Mouse (Mus musculus): ENCODE measurements around the gene Atp8b4. TPM values are rescaled to one million over a fixed set of nuclear protein-coding genes. Genes with fewer than 3 reads are reported as not detected.

Atp8b4 gene
- polyA plus RNA-seq, 1 experiment from 2014 or later = 0.25 TPM

DNA sequence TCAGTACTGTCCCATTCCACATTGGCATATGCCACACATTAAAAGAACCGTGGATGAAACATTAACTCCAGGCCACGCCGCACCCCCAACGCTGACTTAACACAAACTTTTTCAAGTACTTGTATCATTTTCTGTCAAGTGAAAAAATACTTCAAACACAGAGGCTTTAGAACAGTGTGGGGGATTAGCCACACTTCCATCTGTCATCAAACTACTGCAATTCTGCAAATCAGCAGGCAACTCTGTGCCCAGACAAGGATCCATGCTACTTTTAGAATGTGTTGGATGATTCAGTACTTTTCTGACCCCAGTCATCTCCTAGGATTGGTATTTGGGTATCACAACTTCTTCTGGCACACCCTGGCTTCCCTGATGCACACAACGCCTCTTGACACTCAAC, 212.5 kb downstream of the Atp8b4 start:
- no peaks in the 10 kb centered on the region for H3K36me3 ChIP-seq (replicated peaks)
- no peaks in the 10 kb centered on the region for H3K4me1 ChIP-seq
- H3K9me3 ChIP-seq = no peaks in the 10 kb centered on the region
- H3K4me3 ChIP-seq = no peak overlapping the region
- no peak overlapping the region for H3K9ac ChIP-seq
- no peaks in the 10 kb centered on the region for H3K27me3 ChIP-seq (replicated peaks)
- no peak overlapping the region for H3K4me2 ChIP-seq
- ATAC-seq (replicated peaks) = no peak
- no peak overlapping the region for H3K27ac ChIP-seq
- WGBS = 94% methylated on average over 5 of the region's 5 CpGs

DNA sequence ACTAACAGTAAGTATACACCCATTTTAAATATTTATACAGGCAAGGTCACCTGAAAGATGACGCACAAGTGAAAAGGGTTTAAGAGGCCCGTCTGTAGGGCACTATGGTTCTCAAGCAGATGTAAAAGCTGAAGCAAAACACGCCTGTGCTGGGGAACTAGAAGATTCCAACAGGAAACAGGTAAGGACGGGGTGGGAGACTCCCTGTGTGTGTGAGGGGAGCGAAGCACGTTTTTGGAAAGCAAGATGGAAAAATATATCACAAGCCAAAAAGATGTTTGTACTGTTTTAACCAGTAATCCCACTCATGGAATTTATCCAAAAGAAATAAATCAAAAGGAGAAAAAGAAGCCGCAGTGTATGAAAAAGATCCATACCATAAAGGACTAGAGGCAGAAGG, 214.1 kb downstream of the Atp8b4 start:
- Histone ChIP-seq H3K9ac (no peak overlapping the region), H3K27me3 (replicated peaks) (no peaks in the 10 kb centered on the region), H3K9me3 (no peaks in the 10 kb centered on the region), H3K36me3 (replicated peaks) (no peaks in the 10 kb centered on the region), H3K4me1 (no peaks in the 10 kb centered on the region), H3K27ac (no peak overlapping the region), H3K4me2 (no peak overlapping the region), H3K4me3 (no peak overlapping the region)
- 84% methylated on average over 7 of the region's 7 CpGs for WGBS
- no peak for ATAC-seq (replicated peaks)

DNA sequence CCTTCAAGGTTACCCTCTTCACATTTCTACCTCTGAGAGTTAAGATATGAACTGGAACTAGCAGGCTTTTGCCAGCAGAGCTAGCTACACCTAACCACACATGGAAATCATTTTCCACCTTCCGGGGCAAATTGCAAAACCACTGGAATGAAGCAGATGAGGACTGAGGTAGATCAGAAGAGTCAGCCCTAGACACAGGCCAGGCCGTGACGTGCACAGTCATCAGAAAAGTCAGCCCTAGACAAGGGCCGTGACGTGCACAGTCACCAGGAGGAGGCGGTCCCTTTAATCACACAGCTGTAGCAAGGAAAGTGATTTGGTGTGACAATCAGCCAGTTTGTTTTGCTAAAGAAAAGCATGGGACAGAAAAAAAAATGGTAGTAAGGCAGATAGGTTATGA, 216.4 kb downstream of the Atp8b4 start:
- no peaks in the 10 kb centered on the region for H3K4me1 ChIP-seq
- no peak overlapping the region for H3K4me3 ChIP-seq
- 81% methylated on average over 6 of the region's 6 CpGs for WGBS
- no peaks in the 10 kb centered on the region for H3K27me3 ChIP-seq (replicated peaks)
- no peaks in the 10 kb centered on the region for H3K9me3 ChIP-seq
- H3K36me3 ChIP-seq (replicated peaks) = no peaks in the 10 kb centered on the region
- no peak overlapping the region for H3K27ac ChIP-seq
- no peak overlapping the region for H3K9ac ChIP-seq
- H3K4me2 ChIP-seq = no peak overlapping the region
- no peak for ATAC-seq (replicated peaks)

DNA sequence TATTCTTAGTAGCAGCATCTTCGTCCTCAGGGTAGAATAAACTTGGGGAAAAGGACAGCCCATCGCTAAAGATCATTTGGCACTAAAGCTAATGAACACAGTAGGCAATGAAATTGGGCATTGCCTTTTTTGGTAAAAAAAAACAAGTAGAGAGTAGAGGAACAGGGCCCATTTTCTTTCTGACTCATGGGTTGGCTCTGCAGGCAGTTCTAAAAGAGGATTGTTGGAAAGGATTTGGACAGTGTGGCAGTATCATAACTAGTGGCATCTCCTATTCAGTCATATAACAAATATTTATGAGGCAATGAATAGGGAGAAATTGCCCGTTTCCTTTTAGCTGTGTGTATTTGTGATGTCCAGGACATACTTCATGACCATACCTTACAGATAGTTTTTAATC, 217.4 kb downstream of the Atp8b4 start:
- Histone ChIP-seq H3K27me3 (replicated peaks) (no peaks in the 10 kb centered on the region), H3K4me2 (no peak overlapping the region), H3K9me3 (no peaks in the 10 kb centered on the region), H3K4me3 (no peak overlapping the region), H3K9ac (no peak overlapping the region), H3K4me1 (no peaks in the 10 kb centered on the region), H3K27ac (no peak overlapping the region), H3K36me3 (replicated peaks) (no peaks in the 10 kb centered on the region)
- 80% methylated on average over 3 of the region's 3 CpGs for WGBS
- no peak for ATAC-seq (replicated peaks)

DNA sequence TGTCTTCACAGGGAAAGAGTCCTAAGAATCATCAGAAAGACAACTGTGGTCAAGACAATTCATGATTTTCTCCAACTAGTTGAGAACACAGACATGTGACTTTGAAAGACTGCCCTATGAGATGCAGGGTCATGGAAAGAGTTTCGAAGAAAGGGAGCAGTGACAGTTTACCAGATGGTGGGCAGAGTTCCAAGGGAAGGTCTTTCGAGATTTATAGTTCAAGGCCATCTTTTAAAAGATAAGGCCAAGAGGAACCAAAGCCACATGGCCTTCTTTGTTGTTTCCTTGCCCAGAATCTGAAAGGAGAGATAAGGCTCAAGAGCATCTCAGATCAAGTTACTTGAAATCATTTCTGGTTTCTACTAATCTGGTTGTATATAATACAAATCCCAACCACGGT, 225.0 kb downstream of the Atp8b4 start:
- no peak overlapping the region for H3K9ac ChIP-seq
- H3K4me3 ChIP-seq = no peak overlapping the region
- no peak for ATAC-seq (replicated peaks)
- H3K9me3 ChIP-seq = no peaks in the 10 kb centered on the region
- H3K27me3 ChIP-seq (replicated peaks) = no peaks in the 10 kb centered on the region
- H3K27ac ChIP-seq = no peak overlapping the region
- no peaks in the 10 kb centered on the region for H3K4me1 ChIP-seq
- no peak overlapping the region for H3K4me2 ChIP-seq
- 95% methylated on average over 3 of the region's 3 CpGs for WGBS
- no peaks in the 10 kb centered on the region for H3K36me3 ChIP-seq (replicated peaks)

DNA sequence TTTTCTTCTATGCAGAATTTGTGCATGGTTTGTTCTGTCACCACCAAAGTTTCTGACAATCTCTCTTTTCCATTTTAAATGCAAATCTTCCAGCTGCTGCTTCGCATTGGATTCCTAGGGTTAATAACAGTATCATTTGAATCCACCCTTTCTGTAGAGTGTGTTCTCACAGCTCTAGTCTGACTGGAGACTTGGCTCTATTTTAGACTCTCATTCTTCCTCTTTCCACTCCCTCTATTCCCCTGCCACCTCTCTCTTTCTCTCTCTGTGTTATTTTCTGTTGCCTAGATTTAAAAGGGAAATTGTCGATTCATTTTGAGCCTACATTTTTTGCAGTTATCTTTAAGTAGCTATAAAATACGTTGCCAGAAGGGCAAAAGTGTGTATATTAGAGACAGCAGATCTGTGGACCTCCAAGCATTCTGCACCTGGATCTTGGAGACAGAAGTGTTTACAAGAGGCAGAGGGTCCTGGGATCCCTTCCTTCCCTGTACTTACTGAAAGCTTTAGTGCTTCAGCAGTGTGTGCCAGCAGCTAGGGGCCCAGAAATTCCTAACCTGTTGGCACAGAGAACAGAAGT, 225.6 kb downstream of the Atp8b4 start:
- WGBS = 78% methylated on average over 3 of the region's 3 CpGs
- Histone ChIP-seq H3K36me3 (replicated peaks) (no peaks in the 10 kb centered on the region), H3K27me3 (replicated peaks) (no peaks in the 10 kb centered on the region), H3K9me3 (no peaks in the 10 kb centered on the region), H3K4me3 (no peak overlapping the region), H3K9ac (no peak overlapping the region), H3K4me2 (no peak overlapping the region), H3K4me1 (no peaks in the 10 kb centered on the region), H3K27ac (no peak overlapping the region)
- no peak for ATAC-seq (replicated peaks)

DNA sequence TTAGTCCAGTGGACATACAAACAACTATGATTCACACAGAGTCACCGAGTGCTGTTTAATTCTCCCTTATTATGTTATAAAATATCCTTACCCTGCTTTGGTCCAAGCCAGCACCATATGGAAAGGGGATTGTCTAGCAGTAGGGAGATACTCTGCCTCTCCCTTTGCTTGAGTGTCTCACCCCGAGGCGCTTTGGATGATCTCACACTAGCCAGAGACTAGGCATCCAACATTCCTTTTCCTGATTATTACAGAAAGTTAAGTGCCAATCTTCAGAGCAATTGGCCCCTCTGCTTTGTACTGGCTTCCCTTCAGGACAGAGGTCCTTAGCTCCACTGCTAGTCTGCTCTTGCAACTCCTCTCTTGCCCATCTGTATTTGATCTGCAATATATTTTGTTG, 226.2 kb downstream of the Atp8b4 start:
- no peaks in the 10 kb centered on the region for H3K9me3 ChIP-seq
- H3K36me3 ChIP-seq (replicated peaks) = no peaks in the 10 kb centered on the region
- no peak for ATAC-seq (replicated peaks)
- H3K27me3 ChIP-seq (replicated peaks) = no peaks in the 10 kb centered on the region
- 88% methylated on average over 3 of the region's 3 CpGs for WGBS
- H3K4me2 ChIP-seq = no peak overlapping the region
- H3K4me1 ChIP-seq = no peaks in the 10 kb centered on the region
- no peak overlapping the region for H3K9ac ChIP-seq
- no peak overlapping the region for H3K27ac ChIP-seq
- no peak overlapping the region for H3K4me3 ChIP-seq

Other genes starting within 250 kb of the Atp8b4 start
- gene Slc27a2, start 51.7 kb upstream of the Atp8b4 start, polyA plus RNA-seq (2015; fragmentation: Nextera tagmentation; extraction: Ambion mirVana) = 12.7 and 13.0 TPM in 2 replicates
- 1.5 and 1.8 TPM in 2 replicates for gene Hdc, start 118.6 kb upstream of the Atp8b4 start, polyA plus RNA-seq (2015; fragmentation: Nextera tagmentation; extraction: Ambion mirVana)
- gene Gabpb1, start 175.7 kb upstream of the Atp8b4 start, polyA plus RNA-seq (2015; fragmentation: Nextera tagmentation; extraction: Ambion mirVana) = 41.3 and 44.1 TPM in 2 replicates
- gene Usp8, start 206.7 kb upstream of the Atp8b4 start, polyA plus RNA-seq (2015; fragmentation: Nextera tagmentation; extraction: Ambion mirVana) = 28.1 and 28.4 TPM in 2 replicates